Mouse (Mus musculus) right cerebral cortex, postnatal 36 days (tissue): ENCODE results near the gene Lipt2.

ENCODE experiments used
- DNase-seq, 2 experiments: peaks; one replicate each; pipeline ENCODE4 v3.0.0; 2022; ENCODE audit warnings: low spot score in 2 of 2, mixed read lengths in 1 of 2

Gene Lipt2

GRCm38 (mm10) chr7:100170756-100171155 is 11.7 kb downstream of the Lipt2 start:
- no peak for DNase-seq

GRCm38 (mm10) chr7:100176269-100176668 is 17.2 kb downstream of the Lipt2 start, which contains the start of gene Kcne3:
Gene Kcne3, plus strand, starts transcription at chr7:100176502.
- DNase-seq: no peak

GRCm38 (mm10) chr7:100178016-100178890 is 19.2 kb downstream of the Lipt2 start:
- peak; percentile 50 to 65 for DNase-seq

GRCm38 (mm10) chr7:100178891-100179233 is 19.8 kb downstream of the Lipt2 start:
- no peak for DNase-seq

GRCm38 (mm10) chr7:100179394-100179793 is 20.3 kb downstream of the Lipt2 start:
- DNase-seq: no peak

- no peak for DNase-seq
Measured at GRCm38 (mm10) chr7:100179836-100180407, 20.8 kb downstream of the Lipt2 start.

GRCm38 (mm10) chr7:100181176-100181575 is 22.1 kb downstream of the Lipt2 start:
- no peak for DNase-seq

- DNase-seq: no peak
Measured at GRCm38 (mm10) chr7:100181614-100182013, 22.5 kb downstream of the Lipt2 start.

- DNase-seq: no peak
Measured at GRCm38 (mm10) chr7:100182388-100182787, 23.3 kb downstream of the Lipt2 start.

- DNase-seq: no peak
Measured at GRCm38 (mm10) chr7:100187601-100188000, 28.5 kb downstream of the Lipt2 start.

- DNase-seq: no peak
Measured at GRCm38 (mm10) chr7:100190167-100190566, 31.1 kb downstream of the Lipt2 start.

GRCm38 (mm10) chr7:100190778-100191177 is 31.7 kb downstream of the Lipt2 start:
- peak in 1 of 2 experiments; percentile 20 for DNase-seq

- DNase-seq: no peak
Measured at GRCm38 (mm10) chr7:100201191-100201590, 42.1 kb downstream of the Lipt2 start.

- no peak for DNase-seq
Measured at GRCm38 (mm10) chr7:100203616-100204015, 44.5 kb downstream of the Lipt2 start.

GRCm38 (mm10) chr7:100204871-100205270 is 45.8 kb downstream of the Lipt2 start:
- no peak for DNase-seq

GRCm38 (mm10) chr7:100206144-100206543 is 47.1 kb downstream of the Lipt2 start:
- DNase-seq: no peak

- DNase-seq: no peak
Measured at GRCm38 (mm10) chr7:100207886-100208285, 48.8 kb downstream of the Lipt2 start.
